Mouse (Mus musculus) 3T3-L1 (cell line): ENCODE data around the gene Cebpa.
A peak's percentile ranks its signal among the peaks of the same experiment; 100 is the strongest.

Source experiments
- DNase-seq: peaks from one replicate; pipeline ENCODE4 v3.0.0-alpha.2; 2015; ENCODE audit warnings: low read depth, low spot score

Cebpa gene

DNA sequence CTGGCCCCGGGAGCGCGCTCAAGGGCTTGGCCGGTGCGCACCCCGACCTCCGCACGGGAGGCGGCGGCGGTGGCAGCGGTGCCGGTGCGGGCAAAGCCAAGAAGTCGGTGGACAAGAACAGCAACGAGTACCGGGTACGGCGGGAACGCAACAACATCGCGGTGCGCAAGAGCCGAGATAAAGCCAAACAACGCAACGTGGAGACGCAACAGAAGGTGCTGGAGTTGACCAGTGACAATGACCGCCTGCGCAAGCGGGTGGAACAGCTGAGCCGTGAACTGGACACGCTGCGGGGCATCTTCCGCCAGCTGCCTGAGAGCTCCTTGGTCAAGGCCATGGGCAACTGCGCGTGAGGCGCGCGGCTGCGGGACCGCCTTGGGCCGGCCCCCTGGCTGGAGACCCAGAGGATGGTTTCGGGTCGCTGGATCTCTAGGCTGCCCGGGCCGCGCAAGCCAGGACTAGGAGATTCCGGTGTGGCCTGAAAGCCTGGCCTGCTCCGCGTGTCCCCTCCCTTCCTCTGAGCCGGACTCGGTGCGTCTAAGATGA, 1.1 kb downstream of the Cebpa start:
- DNase-seq, result no peak

DNA sequence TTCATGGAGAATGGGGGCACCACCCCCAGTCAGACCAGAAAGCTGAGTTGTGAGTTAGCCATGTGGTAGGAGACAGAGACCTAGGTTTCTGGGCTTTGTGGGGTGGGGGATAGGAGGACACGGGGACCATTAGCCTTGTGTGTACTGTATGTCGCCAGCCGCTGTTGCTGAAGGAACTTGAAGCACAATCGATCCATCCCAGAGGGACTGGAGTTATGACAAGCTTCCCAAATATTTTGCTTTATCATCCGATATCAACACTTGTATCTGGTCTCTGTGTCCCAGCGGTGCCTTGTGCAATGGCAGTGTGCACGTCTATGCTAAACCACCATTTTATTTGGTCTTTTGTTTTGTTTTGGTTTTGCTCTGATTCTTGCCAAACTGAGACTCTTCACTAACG, 2.1 kb downstream of the Cebpa start:
- no peak for DNase-seq

DNA sequence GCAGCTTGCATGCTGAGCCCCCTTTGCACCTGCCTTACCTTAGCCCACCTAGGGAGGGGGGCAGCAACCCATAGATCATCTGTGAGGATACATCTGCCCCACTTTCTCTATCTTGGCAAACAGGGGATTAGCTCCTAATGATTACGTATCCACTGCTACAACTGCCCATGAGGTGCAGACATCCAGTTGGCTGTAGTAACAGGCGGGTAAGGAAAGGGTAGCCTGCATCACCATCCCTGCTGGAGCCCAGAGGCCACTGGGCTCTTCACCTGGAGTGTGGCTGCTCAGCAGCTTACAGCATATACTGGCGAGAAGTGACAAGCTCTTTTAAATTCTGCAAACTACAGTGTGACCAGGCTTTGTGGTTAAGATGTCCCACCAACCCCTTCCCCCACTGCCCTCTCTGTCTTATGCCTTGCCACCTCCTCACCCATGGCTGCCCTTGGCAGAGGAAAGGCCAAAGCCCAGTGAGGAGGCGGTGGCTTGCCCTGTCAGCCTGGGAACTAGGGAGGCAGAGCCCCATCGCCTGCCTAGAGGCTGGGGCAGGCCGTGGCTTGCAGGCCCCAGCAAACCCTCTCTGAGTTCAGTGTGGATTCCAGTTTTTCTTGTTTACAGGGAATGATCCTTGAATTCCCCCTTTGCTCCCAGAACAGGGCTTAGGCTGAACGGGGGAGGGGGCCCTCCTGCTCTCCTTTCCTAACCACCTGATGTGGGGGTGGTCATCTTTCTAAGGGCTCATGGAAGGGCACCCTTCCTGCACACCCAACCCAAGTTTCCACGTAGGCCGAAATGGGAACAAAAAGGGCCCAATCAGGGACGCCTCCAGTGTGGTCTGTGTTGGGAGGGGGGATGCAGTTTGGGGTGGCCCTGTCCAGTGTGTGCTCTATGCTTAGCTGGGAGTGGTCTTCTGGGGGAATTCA, 3.6 kb downstream of the Cebpa start:
- DNase-seq, result no peak

DNA sequence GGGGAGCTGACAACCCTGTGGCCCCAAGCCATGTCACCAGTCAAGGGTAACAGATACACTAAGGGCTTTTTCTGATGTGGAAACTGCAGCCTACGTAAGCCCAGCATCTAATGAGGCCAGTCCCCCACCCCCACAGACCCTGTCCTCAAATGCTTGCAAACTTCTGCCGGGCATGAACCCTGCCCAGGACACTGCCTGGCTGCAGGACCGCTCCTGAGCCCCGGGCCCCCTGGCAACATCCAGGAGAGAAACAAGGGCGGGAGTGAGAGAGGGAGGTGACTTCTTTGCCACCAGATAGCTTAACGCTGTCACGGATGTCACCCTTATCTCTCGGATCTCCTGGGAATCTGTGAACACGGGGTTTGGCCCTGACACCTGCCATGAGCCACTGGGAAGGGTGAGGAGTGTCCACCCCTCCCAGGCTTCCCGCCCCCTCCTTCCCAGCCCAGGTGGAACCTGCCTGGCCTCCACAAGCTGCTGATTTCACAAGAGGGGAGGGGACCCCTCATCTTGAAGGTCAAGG, 4.4 kb downstream of the Cebpa start:
- no peak for DNase-seq

DNA sequence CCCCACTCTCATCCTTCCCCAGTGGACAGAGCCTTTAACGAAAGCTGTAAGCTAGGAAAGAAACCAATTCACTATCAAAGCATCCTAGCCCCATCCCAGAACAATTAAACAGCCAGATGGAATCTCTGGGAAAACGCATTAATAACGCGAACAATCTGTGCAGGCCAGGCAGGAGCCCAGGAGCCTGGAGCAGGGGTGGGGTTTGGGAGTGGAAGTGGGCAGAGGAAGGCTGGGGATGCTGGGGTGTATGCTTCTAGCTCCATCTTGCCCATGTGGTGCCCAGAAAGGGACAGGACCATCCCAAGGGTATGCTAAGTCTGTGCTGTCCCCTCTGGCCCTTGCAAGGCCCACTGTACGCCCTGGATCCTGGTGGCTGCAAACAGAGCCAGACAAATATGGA, 5.1 kb downstream of the Cebpa start:
- no peak for DNase-seq

DNA sequence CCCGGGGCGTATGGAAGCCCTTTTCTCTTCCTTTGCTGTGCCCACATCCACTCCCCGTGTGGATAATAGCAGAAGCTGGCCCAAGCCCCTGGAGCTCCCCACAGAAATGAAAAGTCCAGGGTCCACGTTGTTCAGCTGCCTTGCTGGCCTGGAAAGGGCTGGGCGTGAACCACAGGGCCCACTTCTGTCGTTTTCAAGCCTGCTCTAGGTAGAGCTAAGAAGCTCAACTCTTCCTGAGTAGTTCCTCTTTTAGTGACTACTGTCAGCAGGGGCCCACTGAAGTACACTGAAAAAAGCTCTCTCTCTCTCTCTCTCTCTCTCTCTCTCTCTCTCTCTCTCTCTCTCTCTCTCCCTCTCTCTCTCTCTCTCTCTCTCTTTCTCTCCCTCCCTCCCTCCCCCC, 5.7 kb downstream of the Cebpa start:
- DNase-seq, result no peak

DNA sequence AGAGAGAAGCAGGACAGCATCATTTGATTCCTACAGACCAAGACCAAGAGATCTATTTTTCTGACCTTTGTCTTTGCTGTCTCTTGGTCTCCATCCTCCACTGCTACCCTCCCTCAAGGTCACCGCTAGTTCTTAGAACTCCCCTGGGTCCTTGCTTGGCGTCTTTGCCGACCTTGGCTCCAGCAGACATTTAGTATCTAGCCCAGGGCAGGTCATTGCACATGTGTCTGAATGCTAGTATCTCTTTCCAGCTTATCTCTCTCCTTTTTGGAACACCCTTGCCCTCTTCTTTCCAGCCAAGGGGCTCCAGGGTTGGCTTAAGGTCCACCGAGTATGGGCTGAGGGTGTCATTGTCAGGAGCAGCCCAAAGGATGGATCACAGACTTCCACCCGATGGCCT, 6.9 kb downstream of the Cebpa start:
- DNase-seq, result no peak

DNA sequence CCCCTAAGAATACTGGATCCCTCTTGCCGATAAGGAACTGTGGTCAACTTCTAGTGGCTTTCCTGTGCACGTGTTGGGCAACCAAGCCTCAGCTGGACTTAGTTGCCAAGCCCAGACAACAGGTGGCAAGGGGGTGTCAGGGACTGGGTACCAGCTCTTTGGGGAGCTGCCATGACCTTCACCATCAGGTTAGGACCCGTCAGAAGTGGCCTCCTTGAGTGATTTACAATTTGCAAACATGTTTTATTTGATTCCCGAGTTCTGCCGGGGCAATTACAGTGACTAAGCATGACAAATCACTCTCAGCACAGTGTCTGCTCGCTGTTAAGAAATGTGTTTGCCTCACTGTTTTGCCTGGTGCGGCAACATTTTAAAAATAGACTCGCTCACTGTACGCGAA, 7.9 kb downstream of the Cebpa start:
- peak; percentile 60 for DNase-seq

DNA sequence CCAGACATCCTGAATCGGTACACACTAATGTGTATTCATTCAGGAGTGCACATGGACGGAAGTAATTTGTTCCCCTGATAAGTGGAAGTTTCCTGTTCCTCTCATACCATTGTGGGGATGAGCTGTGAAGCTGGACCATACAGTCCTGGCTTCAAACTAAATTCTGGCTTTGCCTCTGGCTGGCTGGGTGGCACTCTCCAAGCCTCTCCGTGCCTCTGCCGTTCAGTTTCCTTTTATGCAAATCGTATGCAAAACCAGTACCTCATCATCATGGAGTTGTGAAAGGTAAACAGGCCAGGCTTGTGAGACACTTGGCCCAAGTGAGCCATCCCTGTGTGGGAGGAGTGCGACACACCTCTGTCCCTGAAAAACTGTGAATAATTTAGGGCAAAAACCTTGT, 8.6 kb downstream of the Cebpa start:
- no peak for DNase-seq

DNA sequence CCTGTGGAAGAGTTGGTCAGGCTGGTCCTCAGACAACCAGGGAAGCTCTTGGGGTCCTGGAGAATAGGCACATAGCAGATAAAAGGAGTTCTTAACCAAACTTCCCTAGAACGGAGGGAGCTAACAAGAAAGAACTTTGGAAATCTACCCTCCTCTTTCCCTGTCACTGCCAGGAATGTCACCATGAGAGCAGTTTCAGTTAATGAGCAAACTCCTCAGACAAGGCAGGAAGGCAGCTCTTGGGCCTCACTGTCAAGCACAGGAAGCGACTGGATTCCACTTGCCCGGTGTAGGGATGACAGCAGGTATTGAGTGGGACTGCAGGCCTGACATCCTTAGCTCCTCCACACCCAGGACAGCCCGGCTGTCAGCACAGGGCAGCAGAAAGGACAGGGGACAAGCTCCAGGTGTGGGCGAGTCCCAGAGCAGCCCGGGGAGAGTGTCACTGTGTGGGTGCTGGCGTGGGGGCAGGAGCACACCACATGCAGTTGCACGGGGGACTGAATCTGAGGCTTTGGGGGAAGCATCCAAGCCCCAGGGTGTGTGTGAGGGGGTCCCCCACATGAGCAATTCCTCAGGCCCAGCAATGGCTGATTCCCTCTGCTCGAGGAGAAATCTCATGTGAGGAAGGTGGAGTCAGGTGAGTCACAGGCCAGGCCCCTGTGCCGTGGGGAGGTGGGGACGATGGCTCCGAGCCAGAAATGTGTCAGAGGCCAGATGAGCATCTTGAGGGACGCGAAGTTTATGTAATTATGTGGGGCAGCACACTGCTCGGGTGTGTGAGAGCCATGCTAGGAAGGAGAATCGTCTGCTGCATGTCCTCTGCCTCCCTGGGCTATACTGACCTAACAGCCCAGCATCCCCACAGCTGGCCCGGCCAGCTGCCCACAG, 9.8 kb downstream of the Cebpa start:
- DNase-seq, result no peak

DNA sequence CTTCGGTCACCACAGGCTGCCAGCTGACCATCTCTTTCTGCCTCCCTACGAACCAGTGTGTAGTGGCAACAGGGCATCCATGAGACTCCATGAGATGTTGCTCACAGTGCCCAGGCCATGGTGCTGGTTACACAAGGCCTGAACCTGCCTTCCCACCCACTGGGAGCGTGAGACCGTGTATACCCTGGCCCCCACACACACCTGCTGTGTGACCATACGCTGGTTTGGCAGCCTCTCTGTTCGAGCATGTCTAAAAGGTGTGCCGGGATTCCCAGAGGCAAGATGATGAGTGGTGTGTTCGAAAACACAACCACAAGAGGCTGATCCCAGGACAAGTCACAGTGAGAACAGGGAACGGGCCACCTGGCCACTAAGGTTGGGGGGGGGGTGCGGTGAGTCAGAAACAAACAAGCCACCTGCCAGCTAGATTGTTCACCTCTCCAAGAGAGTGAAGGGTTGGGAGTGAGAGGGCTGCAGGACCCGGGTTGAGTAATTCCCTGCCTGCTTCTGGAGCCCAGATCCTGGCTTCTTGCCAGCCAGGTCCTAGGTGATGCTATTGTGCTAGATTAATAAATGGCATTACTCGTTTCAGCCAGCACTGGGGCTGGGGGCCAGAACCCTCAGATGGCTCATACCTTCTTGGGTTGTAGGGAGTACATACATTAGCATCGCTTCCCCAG, 11.1 kb downstream of the Cebpa start:
- no peak for DNase-seq

DNA sequence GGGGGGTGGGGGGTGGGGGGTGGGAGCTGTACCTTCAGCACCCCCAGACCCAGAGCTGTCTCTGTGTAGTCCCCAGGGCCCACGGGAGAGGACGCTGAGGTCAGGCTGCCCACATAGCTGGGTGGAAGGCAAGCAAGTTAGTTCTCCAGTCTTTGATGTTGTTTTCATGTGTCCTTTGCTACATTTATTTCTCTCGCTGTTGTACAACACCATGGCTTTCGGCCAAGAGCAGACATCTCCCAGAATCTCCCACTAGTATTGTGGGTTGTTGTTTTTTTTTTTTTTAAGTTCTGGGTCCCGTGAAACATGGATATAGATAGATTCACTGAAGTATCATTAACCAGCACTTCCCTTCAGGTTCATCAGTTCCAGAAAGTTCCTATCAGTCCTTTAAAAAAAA, 11.8 kb downstream of the Cebpa start:
- DNase-seq, result no peak

DNA sequence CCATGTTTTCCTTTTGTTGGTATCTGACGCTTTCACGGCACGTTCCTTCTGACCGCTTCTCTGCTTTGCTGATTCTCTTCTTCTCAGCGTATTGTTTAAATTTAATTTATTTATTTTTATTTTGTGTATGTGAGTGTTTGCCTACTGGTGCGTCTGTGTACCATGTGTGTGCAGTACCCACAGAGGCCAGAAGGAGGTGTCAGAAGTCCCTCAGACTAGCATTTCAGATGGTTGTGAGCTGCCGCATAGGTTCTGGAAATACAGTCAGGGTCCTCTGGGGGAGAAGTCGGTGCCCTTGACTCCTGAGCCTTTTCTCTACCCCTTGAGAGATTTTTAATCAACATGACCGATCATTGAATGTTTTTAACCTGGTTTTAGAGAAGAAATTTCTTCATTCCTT, 12.5 kb downstream of the Cebpa start:
- no peak for DNase-seq

DNA sequence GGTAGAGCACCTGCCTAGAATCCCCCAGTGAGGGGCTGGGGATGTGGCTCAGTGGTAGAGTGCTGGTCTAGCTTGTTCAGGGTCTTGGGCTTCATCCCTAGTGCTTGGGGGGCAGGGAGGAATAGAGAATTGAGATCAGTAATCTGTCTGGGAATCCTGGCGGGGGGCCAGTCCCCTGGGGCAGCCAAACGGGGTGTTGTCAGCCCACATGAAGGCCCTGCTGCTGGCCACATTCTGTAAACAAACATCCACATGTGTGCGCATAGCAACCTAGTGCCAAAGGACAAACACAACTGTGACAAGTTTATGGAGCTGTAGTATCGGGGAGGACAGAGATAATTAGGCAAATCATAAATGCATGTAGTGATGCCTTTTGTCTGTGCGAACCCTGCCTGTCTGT, 15.5 kb downstream of the Cebpa start:
- no peak for DNase-seq

DNA sequence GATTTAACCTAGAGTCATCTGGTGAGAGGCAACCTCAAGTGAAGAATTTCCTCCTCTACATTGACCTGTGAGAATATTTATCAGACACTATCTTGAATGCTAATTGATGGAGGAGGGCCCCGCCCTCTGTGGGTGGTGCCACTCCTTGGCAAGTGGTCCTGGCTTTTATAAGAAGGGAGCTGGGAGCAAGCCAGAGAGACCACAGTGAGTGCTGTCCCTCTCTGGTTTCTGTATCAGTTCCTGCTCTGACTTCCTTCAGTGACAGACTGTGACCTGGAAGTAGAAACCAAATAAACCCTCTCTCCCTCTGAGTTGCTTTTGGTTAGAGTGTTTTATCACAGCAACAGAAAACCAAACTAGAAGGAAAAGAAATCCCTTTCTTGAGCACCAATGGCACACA, 18.4 kb downstream of the Cebpa start:
- DNase-seq, result no peak

DNA sequence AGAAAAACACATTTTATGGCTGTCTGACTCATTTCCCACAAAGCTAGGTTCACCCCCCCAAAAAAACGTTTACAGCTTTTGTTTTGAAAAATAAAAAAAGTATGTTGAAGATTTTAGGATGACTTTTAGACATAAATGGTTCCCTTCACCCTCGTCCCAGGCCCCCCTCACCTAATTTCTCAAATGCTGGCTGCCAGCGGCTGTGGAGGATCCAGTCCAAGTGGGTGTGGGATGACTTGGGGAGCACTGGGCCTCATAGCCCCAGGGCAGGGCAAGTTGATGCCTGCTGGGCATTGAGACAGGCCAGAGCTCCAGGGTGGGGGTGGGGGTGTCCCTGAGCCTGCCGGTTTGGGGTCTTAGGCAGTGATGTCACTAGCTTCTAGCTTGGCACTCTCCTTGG, 19.4 kb downstream of the Cebpa start:
- peak; percentile 20 for DNase-seq

DNA sequence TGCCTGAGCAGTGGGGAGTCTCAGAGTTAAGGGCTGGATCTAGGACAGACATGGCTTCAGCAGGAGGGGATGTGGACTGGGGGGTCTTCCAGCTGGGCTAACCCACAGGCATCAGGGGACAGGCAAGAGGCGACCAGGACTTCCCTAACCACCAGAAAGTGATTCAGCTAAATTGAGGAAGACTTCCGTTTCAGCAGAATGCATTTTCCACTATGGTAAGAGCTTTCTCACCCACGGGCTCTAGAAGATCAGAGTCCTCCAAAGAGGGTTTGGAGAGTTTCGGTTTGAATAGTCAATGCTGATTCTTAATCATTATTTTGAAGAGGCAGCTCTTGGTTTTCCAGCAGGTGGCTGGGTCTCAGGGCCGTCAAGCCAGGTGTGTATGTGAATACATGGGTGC, 20.8 kb downstream of the Cebpa start:
- DNase-seq, result no peak

DNA sequence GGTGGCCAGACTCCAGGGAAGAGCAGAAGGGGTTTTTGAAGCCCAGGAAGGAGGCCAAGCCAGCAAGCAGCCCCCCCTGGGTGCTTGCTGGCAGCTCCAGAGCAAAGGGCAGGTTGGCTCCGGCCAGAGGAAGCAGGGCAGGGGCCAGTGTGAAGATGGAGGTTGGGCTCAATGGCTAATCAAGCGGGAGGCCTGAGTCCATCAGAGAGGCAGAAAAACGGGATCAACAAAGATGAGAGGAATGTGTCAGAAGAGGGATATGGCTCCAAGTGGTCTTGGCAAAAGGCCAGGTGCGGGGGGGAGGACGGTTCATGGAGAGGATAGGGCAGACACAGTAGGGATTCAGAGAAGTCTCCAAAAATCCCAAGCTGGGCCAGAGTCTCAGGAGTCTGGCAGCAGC, 22.4 kb downstream of the Cebpa start:
- DNase-seq, result peak; percentile 17

DNA sequence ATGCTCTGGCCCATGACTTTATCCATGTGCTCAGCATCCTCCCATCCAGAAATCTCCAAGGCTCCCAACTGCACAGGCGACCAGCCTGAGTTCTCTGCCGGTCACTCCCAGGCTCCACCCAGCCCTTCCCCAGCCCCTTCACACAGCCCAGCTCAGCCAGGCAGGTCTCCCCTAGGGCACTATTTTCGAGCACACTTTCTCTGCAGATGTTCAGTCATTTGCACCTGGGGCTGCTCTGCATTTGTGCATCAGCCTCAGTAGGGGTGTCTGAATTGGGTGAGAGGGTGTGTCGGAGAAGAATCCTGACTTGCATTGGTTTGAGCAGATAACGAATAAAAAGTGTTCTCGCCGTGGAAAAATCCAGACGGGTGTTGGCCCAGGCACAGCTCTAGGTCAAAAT, 23.4 kb downstream of the Cebpa start:
- DNase-seq, result no peak

DNA sequence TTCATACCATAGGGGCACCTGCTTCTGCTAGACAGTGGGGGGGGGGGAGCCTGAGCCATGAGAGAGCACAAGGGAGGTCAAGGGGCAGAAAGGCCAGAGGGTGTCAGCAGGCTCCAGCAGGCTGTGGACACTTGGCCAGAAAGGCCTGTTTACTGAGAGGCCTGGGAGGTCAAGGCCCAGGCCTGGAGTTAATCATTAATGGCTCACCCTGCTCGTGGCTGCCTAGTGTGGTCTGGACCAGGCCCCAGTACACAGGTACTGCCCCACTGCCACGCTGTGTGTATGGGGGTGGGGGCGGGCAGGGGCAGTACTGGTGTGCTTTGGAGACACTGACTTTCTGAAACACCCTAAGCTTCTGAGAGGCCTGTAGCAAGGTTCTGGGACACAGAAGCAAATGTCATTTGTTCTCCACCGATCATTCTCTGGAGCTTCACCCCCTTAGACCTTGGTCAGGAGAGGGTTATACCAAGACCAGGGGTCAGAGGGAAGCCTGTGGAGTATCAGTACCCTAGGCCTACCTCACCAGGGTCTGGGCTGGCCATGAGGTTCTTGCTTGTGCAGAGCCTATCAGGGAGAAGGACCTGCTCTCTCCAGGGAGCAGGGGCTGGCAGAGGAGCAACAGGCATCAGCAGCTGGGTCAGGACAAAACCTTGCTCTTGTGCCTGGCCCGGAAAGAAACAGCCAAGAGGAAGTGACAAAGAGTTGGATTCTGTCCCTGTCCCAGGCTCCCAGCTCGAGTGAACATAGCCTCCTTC, 24.9 kb downstream of the Cebpa start:
- DNase-seq, result no peak

DNA sequence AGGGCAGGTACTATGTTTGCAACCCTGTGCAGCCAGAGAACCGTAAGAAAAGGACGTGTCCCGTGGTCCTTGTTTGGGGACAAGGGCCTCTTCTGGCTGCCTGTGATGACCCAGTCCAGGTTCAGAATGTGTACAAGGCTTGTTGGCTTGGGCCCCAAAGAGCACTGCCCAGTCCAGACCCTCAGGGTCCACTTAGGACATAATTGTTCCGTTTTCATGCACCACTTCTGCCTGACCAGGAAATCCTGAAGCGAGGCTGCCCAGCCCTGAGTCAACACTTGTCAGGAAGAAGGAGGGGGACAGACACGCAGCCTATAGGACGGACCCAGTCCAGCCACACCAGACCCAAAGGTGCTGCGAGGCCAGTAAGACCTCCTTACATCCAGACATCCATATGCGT, 26.0 kb downstream of the Cebpa start:
- DNase-seq, result no peak
